Mouse (Mus musculus): ENCODE data around the gene Hoxd8. TPM values are rescaled to one million over a fixed set of nuclear protein-coding genes. Genes with fewer than 3 reads are reported as not detected.

Hoxd8 gene
- polyA plus RNA-seq, 1 experiment from 2014 or later, result 1.3 TPM

DNA sequence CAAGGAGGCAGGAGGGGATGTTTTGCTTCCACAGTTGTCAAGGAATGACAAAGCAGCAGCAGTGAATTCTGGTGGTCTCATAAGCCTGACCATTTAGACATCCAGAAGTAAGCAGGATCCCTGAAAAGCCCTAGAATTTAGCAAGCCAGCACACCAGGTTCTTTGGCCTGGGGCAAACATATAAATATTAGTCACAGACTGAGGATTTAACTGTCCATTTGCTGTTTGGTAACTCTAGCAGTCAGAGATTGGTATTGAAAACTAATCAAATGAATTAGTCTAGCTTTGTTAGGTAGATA is 37.5 kb downstream of the Hoxd8 start:
- Histone ChIP-seq H3K9me3 (ENCODE audit: control insufficient read depth, low read length) (no peaks in the 10 kb centered on the region), H3K4me1 (replicated peaks; ENCODE audit: control insufficient read depth, insufficient read depth) (no peaks in the 10 kb centered on the region), H3K4me2 (replicated peaks; ENCODE audit: low read depth) (no peak overlapping the region), H3K9ac (ENCODE audit: low read length) (no peak overlapping the region), H3K4me3 (ENCODE audit: low read depth, low read length) (no peak overlapping the region), H3K27me3 (ENCODE audit: control insufficient read depth, insufficient read depth, low read length) (peaks cover 38% of the 10 kb centered on the region), H3K27ac (replicated peaks) (no peak overlapping the region), H3K36me3 (ENCODE audit: control insufficient read depth, insufficient read depth, low read length) (no peaks in the 10 kb centered on the region)
- ATAC-seq (ENCODE audit: low FRiP score, low TSS enrichment) (no peak), DNase-seq (ENCODE audit: low spot score) (no peak)
- TF ChIP-seq EP300 (optimal IDR thresholded peaks at IDR 0.05) (no peak), CTCF (IDR thresholded peaks at IDR 0.05; ENCODE audit: low read depth) (no peak)

DNA sequence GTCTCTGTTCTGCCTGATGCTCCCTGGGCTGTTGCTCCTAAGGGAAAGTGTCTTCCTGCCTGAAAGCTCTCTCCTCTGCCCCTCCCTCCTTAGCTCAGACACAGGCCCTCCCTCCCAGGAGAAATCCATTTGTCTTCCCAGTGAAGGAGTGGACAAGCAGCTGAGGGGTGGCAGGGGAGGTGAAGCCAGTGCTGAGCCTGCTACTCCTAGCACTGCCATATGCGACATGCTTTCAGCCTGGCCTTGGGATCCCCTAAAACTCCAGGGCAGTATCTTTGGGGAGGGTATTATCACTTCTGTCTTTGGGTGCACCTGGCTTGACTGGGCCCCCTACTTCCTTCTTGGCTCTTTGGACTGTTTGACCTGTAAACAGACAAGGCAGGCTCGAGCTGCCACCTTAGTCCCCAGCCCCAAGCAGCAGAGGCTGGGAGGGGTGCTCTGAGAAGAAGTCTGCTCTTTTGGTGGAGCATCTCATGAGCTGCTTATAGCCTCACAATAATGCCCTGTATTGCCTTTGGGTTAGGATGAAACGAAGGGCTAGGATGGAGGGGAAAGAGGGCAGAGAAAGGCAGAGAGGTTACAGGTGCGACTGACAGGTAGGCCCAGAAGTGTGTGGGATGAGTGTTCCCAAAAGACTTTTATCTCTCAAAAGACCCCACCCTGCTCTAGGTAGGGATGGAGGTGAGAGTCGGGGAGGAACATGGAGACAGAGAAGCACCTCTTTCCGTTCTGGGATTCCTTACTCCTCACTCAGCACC is 41.3 kb downstream of the Hoxd8 start:
- no peaks in the 10 kb centered on the region; the same call in 1 of the 2 replicates for H3K4me1 ChIP-seq (replicated peaks; ENCODE audit: control insufficient read depth, insufficient read depth)
- WGBS, result 13% methylated on average over 6 of the region's 6 CpGs
- H3K4me3 ChIP-seq (ENCODE audit: low read depth, low read length), result no peak overlapping the region
- H3K27ac ChIP-seq (replicated peaks), result no peak overlapping the region
- TF ChIP-seq EP300 (optimal IDR thresholded peaks at IDR 0.05) (no peak), CTCF (IDR thresholded peaks at IDR 0.05; ENCODE audit: low read depth) (no peak)
- H3K9ac ChIP-seq (ENCODE audit: low read length), result no peak overlapping the region
- no peaks in the 10 kb centered on the region for H3K36me3 ChIP-seq (ENCODE audit: control insufficient read depth, insufficient read depth, low read length)
- ATAC-seq (ENCODE audit: low FRiP score, low TSS enrichment) (no peak), DNase-seq (ENCODE audit: low spot score) (no peak)
- H3K9me3 ChIP-seq (ENCODE audit: control insufficient read depth, low read length), result no peaks in the 10 kb centered on the region
- H3K27me3 ChIP-seq (ENCODE audit: control insufficient read depth, insufficient read depth, low read length), result peaks cover 44% of the 10 kb centered on the region
- H3K4me2 ChIP-seq (replicated peaks; ENCODE audit: low read depth), result no peak overlapping the region

DNA sequence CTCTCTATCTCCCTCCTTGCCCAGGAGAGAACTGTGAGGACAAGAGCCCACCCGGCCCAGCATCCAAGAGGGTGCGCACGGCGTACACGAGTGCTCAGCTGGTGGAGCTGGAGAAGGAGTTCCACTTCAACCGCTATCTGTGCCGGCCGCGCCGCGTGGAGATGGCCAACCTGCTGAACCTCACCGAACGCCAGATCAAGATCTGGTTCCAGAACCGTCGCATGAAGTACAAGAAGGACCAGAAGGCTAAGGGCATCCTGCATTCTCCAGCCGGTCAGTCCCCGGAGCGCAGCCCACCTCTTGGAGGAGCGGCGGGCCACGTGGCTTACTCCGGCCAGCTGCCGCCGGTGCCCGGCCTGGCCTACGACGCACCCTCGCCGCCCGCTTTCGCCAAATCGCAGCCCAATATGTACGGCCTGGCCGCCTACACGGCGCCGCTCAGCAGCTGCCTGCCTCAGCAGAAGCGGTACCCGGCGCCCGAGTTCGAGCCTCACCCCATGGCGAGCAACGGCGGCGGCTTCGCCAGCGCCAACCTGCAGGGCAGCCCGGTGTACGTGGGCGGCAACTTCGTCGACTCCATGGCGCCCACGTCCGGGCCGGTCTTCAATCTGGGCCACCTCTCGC is 42.0 kb downstream of the Hoxd8 start:
- Histone ChIP-seq H3K9me3 (ENCODE audit: control insufficient read depth, low read length) (no peaks in the 10 kb centered on the region), H3K4me3 (ENCODE audit: low read depth, low read length) (0 out of 2 replicates have a peak overlapping the region, but pooled peaks have one; percentile 10), H3K36me3 (ENCODE audit: control insufficient read depth, insufficient read depth, low read length) (no peaks in the 10 kb centered on the region), H3K4me1 (replicated peaks; ENCODE audit: control insufficient read depth, insufficient read depth) (no peaks in the 10 kb centered on the region; the same call in 1 of the 2 replicates), H3K9ac (ENCODE audit: low read length) (no peak overlapping the region), H3K27ac (replicated peaks) (no peak overlapping the region), H3K4me2 (replicated peaks; ENCODE audit: low read depth) (no peak overlapping the region), H3K27me3 (ENCODE audit: control insufficient read depth, insufficient read depth, low read length) (peaks cover 44% of the 10 kb centered on the region)
- no peak for ATAC-seq (ENCODE audit: low FRiP score, low TSS enrichment)
- TF ChIP-seq EP300 (optimal IDR thresholded peaks at IDR 0.05), result no peak
- TF ChIP-seq CTCF (IDR thresholded peaks at IDR 0.05; ENCODE audit: low read depth), result no peak
- WGBS, result 6% methylated on average over 55 of the region's 58 CpGs
- DNase-seq (ENCODE audit: low spot score), result no peak

DNA sequence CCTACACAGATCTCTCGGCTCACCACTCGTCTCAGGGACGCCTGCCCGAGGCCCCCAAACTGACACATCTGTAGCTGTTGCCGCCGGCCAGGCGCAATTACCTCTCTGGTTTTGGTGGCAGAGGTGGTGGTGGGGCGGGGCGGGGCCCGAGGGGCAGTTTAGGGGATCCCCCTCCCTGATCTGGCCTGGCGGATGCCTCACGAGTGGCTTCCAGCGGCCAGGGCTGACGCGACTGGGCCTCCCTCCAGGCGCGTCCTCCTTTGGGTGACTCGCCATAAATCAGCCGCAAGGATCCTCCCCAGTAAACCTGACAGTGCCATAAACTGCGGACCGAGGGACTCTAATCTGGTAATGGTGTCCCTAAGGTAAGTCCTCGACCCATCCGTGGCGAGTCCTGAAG is 42.6 kb downstream of the Hoxd8 start:
- DNase-seq (ENCODE audit: low spot score) (no peak), ATAC-seq (ENCODE audit: low FRiP score, low TSS enrichment) (0 out of 2 replicates have a peak, but pooled peaks have one; percentile 26)
- no peak overlapping the region for H3K4me2 ChIP-seq (replicated peaks; ENCODE audit: low read depth)
- no peak overlapping the region for H3K9ac ChIP-seq (ENCODE audit: low read length)
- H3K9me3 ChIP-seq (ENCODE audit: control insufficient read depth, low read length), result no peaks in the 10 kb centered on the region
- H3K27ac ChIP-seq (replicated peaks), result no peak overlapping the region
- TF ChIP-seq EP300 (optimal IDR thresholded peaks at IDR 0.05) (no peak), CTCF (IDR thresholded peaks at IDR 0.05; ENCODE audit: low read depth) (no peak)
- 0 out of 2 replicates have a peak overlapping the region, but pooled peaks have one; percentile 10 for H3K4me3 ChIP-seq (ENCODE audit: low read depth, low read length)
- 10% methylated on average over 24 of the region's 24 CpGs for WGBS
- no peaks in the 10 kb centered on the region for H3K36me3 ChIP-seq (ENCODE audit: control insufficient read depth, insufficient read depth, low read length)
- H3K4me1 ChIP-seq (replicated peaks; ENCODE audit: control insufficient read depth, insufficient read depth), result no peaks in the 10 kb centered on the region; the same call in 1 of the 2 replicates
- H3K27me3 ChIP-seq (ENCODE audit: control insufficient read depth, insufficient read depth, low read length), result peaks cover 50% of the 10 kb centered on the region

DNA sequence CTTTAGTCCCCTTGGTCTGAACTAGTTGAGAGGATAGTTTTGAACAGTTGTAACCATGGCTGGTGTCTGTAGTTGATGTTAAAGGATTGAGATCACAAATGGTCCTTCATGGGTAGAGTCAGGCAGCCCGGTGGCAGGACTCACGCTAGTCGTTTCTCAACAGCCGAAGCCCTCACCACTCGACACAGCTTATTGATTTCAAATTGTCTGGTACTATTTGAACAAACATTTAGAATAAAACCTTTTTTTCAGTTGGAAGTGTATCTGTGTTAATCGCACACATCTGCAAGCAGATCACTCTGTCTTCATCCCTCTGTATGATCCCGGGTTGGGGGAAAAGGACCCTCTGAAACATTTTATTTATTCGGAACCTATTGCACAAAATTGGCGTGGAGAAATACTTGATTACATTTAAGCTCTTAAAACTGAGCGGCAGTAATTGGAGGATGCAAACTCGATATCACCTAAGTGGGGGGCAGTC is 43.3 kb downstream of the Hoxd8 start:
- Histone ChIP-seq H3K4me3 (ENCODE audit: low read depth, low read length) (no peak overlapping the region), H3K9me3 (ENCODE audit: control insufficient read depth, low read length) (no peaks in the 10 kb centered on the region), H3K4me2 (replicated peaks; ENCODE audit: low read depth) (no peak overlapping the region), H3K27me3 (ENCODE audit: control insufficient read depth, insufficient read depth, low read length) (peaks cover 54% of the 10 kb centered on the region), H3K27ac (replicated peaks) (no peak overlapping the region), H3K4me1 (replicated peaks; ENCODE audit: control insufficient read depth, insufficient read depth) (no peaks in the 10 kb centered on the region; the same call in 1 of the 2 replicates), H3K36me3 (ENCODE audit: control insufficient read depth, insufficient read depth, low read length) (no peaks in the 10 kb centered on the region), H3K9ac (ENCODE audit: low read length) (no peak overlapping the region)
- 18% methylated on average over 11 of the region's 11 CpGs for WGBS
- no peak for DNase-seq (ENCODE audit: low spot score)
- TF ChIP-seq EP300 (optimal IDR thresholded peaks at IDR 0.05), result no peak
- TF ChIP-seq CTCF (IDR thresholded peaks at IDR 0.05; ENCODE audit: low read depth), result no peak
- ATAC-seq (ENCODE audit: low FRiP score, low TSS enrichment), result no peak

DNA sequence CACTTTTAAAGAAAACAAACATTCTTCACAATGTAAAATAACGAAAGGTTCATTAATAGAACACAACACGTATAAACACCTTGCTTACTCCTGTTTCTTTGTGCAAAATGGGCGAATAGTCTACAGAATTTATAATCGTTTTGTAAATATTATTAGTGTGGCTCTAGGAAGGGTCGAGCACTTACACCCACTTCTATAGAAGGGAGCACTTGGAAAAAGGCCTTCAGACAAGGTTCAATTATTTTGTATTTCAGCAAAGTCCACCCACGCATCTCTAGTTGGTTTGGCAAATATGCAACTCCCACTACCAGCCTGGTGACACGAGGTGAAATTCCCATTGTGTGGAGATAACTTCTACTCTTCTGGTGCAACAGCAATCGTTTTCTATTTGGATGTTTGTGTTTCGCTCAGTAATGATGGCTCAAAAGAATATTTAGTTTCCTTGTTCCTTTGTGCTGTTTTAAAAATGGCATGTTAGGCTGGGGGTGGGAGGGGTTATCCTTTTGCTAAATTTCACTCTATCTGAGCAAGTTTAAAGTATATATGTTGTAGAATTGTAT is 44.1 kb downstream of the Hoxd8 start:
- H3K27ac ChIP-seq (replicated peaks), result no peak overlapping the region
- no peak overlapping the region for H3K4me3 ChIP-seq (ENCODE audit: low read depth, low read length)
- no peak for DNase-seq (ENCODE audit: low spot score)
- H3K4me2 ChIP-seq (replicated peaks; ENCODE audit: low read depth), result no peak overlapping the region
- WGBS, result 22% methylated on average over 9 of the region's 9 CpGs
- no peaks in the 10 kb centered on the region for H3K36me3 ChIP-seq (ENCODE audit: control insufficient read depth, insufficient read depth, low read length)
- H3K4me1 ChIP-seq (replicated peaks; ENCODE audit: control insufficient read depth, insufficient read depth), result no peaks in the 10 kb centered on the region; the same call in 1 of the 2 replicates
- no peak for ATAC-seq (ENCODE audit: low FRiP score, low TSS enrichment)
- TF ChIP-seq CTCF (IDR thresholded peaks at IDR 0.05; ENCODE audit: low read depth) (no peak), EP300 (optimal IDR thresholded peaks at IDR 0.05) (no peak)
- H3K9me3 ChIP-seq (ENCODE audit: control insufficient read depth, low read length), result no peaks in the 10 kb centered on the region
- H3K9ac ChIP-seq (ENCODE audit: low read length), result no peak overlapping the region
- peaks cover 58% of the 10 kb centered on the region for H3K27me3 ChIP-seq (ENCODE audit: control insufficient read depth, insufficient read depth, low read length)

Data from stomach, postnatal 0 days (tissue).